Mouse (Mus musculus) neural tube, embryonic 12.5 days (tissue): ENCODE measurements around the gene Pdha1. TPM values are rescaled to one million over a fixed set of nuclear protein-coding genes. Genes with fewer than 3 reads are reported as not detected.

Experiments used
- ATAC-seq: fragments of 200-750 bp; cut with Nextera tagmentation; 2 replicates; pipeline ENCODE4 v1.8.0; 2017; ENCODE audit warnings: low read depth, mild to moderate bottlenecking, moderate TSS enrichment, moderate library complexity; ENCODE audit not compliant: low FRiP score
- H3K27ac ChIP-seq: fragments of 300-500 bp; sonication (generic); 2 replicates; pipeline ENCODE4 v1.5.1; 2016
- H3K27me3 ChIP-seq: fragments of 300-500 bp; sonication (generic); replicated peaks from 2 replicates; pipeline ENCODE4 v1.6.1; 2016; ENCODE audit warnings: mild to moderate bottlenecking
- H3K36me3 ChIP-seq: fragments of 300-500 bp; sonication (generic); 2 replicates; pipeline ENCODE4 v1.6.1; 2016; ENCODE audit warnings: mild to moderate bottlenecking
- H3K4me1 ChIP-seq: fragments of 300-500 bp; sonication (generic); 2 replicates; pipeline ENCODE4 v1.6.1; 2016
- H3K4me2 ChIP-seq: fragments of 300-500 bp; sonication (generic); replicated peaks from 2 replicates; pipeline ENCODE4 v1.6.1; 2016; ENCODE audit warnings: mild to moderate bottlenecking
- H3K4me3 ChIP-seq: fragments of 300-500 bp; sonication (generic); 2 replicates; pipeline ENCODE4 v1.5.1; 2016
- H3K9ac ChIP-seq: fragments of 300-500 bp; sonication (generic); 2 replicates; pipeline ENCODE4 v1.6.1; 2016; ENCODE audit warnings: mild to moderate bottlenecking
- H3K9me3 ChIP-seq: fragments of 300-500 bp; sonication (generic); 2 replicates; pipeline ENCODE4 v1.6.1; 2016; ENCODE audit warnings: mild to moderate bottlenecking
- WGBS: fragments of 180-500 bp; shearing (Covaris S2); methylation state at CpG from one replicate; pipeline ENCODE4 v1.1.7; 2016; 5-methylcytosine and 5-hydroxymethylcytosine counted together
- polyA plus RNA-seq: library from polyadenylated mRNA; unstranded; fragments of >200 nt; fragmentation: Nextera tagmentation; extraction: Ambion mirVana; gene quantifications from 2 replicates; pipeline ENCODE4 v1.2.1, GENCODE M21; 2016

Pdha1 gene
- polyA plus RNA-seq, 1 experiment from 2014 or later, result 100 TPM

- no peak overlapping the region for H3K4me3 ChIP-seq
- no peak for ATAC-seq
These were observed 2.5 kb downstream of the Pdha1 start for GRCm38 (mm10) chrX:160135719-160136118.

GRCm38 (mm10) chrX:160134136-160134843 lies 3.9 kb downstream of the Pdha1 start:
- no peak overlapping the region for H3K27ac ChIP-seq
- 91% methylated on average over 11 of the region's 11 CpGs for WGBS
- no peaks in the 10 kb centered on the region for H3K9me3 ChIP-seq
- no peak overlapping the region for H3K4me3 ChIP-seq
- ATAC-seq, result no peak
- H3K27me3 ChIP-seq, result no peaks in the 10 kb centered on the region
- H3K36me3 ChIP-seq, result 0 out of 2 replicates have a peak, but pooled peaks cover 7% of the 10 kb centered on the region
- H3K9ac ChIP-seq, result no peak overlapping the region
- H3K4me1 ChIP-seq, result no peaks in the 10 kb centered on the region
- H3K4me2 ChIP-seq, result no peak overlapping the region

More at GRCm38 (mm10) chrX:160135719-160136118, 2.5 kb downstream of the Pdha1 start:
- Histone ChIP-seq H3K4me1 (no peaks in the 10 kb centered on the region), H3K9ac (no peak overlapping the region), H3K27me3 (no peaks in the 10 kb centered on the region), H3K4me2 (peak overlapping the region; percentile 65), H3K36me3 (no peaks in the 10 kb centered on the region), H3K27ac (no peak overlapping the region), H3K9me3 (no peaks in the 10 kb centered on the region)
- 30% methylated on average over 6 of the region's 6 CpGs for WGBS

- no peaks in the 10 kb centered on the region for H3K9me3 ChIP-seq
- no peak overlapping the region for H3K9ac ChIP-seq
- no peak overlapping the region for H3K4me3 ChIP-seq
- peak; percentile 33; the same call in 1 of the 2 replicates for ATAC-seq
- no peaks in the 10 kb centered on the region for H3K4me1 ChIP-seq
- no peaks in the 10 kb centered on the region for H3K27me3 ChIP-seq
- H3K4me2 ChIP-seq, result no peak overlapping the region
- peaks cover 1% of the 10 kb centered on the region for H3K36me3 ChIP-seq
- no peak overlapping the region for H3K27ac ChIP-seq
- 82% methylated on average over 3 of the region's 3 CpGs for WGBS
These were observed 21.6 kb downstream of the Pdha1 start for GRCm38 (mm10) chrX:160116658-160117057.

GRCm38 (mm10) chrX:160116074-160116473 lies 22.1 kb downstream of the Pdha1 start:
- no peak for ATAC-seq
- H3K36me3 ChIP-seq, result no peaks in the 10 kb centered on the region
- H3K9me3 ChIP-seq, result no peaks in the 10 kb centered on the region
- H3K4me1 ChIP-seq, result no peaks in the 10 kb centered on the region
- no peaks in the 10 kb centered on the region for H3K27me3 ChIP-seq
- no peak overlapping the region for H3K4me3 ChIP-seq
- no peak overlapping the region for H3K9ac ChIP-seq
- H3K27ac ChIP-seq, result no peak overlapping the region
- no peak overlapping the region for H3K4me2 ChIP-seq

GRCm38 (mm10) chrX:160113777-160114176 lies 24.4 kb downstream of the Pdha1 start:
- Histone ChIP-seq H3K27me3 (no peaks in the 10 kb centered on the region), H3K36me3 (no peaks in the 10 kb centered on the region), H3K4me1 (no peaks in the 10 kb centered on the region), H3K9me3 (no peaks in the 10 kb centered on the region), H3K4me3 (no peak overlapping the region), H3K4me2 (no peak overlapping the region), H3K27ac (no peak overlapping the region), H3K9ac (no peak overlapping the region)
- WGBS, result 94% methylated on average over 1 of the region's 1 CpGs
- ATAC-seq, result no peak

- no peaks in the 10 kb centered on the region for H3K27me3 ChIP-seq
- ATAC-seq, result no peak
- H3K4me3 ChIP-seq, result no peak overlapping the region
- no peak overlapping the region for H3K4me2 ChIP-seq
- no peaks in the 10 kb centered on the region for H3K4me1 ChIP-seq
- H3K9me3 ChIP-seq, result no peaks in the 10 kb centered on the region
- H3K36me3 ChIP-seq, result no peaks in the 10 kb centered on the region
- H3K9ac ChIP-seq, result no peak overlapping the region
- WGBS, result 70% methylated on average over 4 of the region's 4 CpGs
- H3K27ac ChIP-seq, result no peak overlapping the region
These were observed 30.4 kb downstream of the Pdha1 start for GRCm38 (mm10) chrX:160107817-160108216.

GRCm38 (mm10) chrX:160091973-160092372 lies 46.2 kb downstream of the Pdha1 start:
- Histone ChIP-seq H3K27me3 (no peaks in the 10 kb centered on the region), H3K36me3 (no peaks in the 10 kb centered on the region), H3K9ac (no peak overlapping the region), H3K27ac (no peak overlapping the region), H3K9me3 (no peaks in the 10 kb centered on the region), H3K4me3 (no peak overlapping the region), H3K4me2 (no peak overlapping the region), H3K4me1 (no peaks in the 10 kb centered on the region)
- ATAC-seq, result no peak
- WGBS, result 70% methylated on average over 1 of the region's 1 CpGs

Other genes starting within 250 kb of the Pdha1 start
- 0.23 and 0.26 TPM in 2 replicates for gene Map3k15, start 150.0 kb downstream of the Pdha1 start, polyA plus RNA-seq